Mouse (Mus musculus): ENCODE measurements around the gene Caln1. TPM values are rescaled to one million over a fixed set of nuclear protein-coding genes. Genes with fewer than 3 reads are reported as not detected.
A peak's percentile ranks its signal among the peaks of the same experiment; 100 is the strongest.

Gene Caln1
- 0.31 and 0.58 TPM in 2 replicates for polyA plus RNA-seq (2014; fragmentation: Nextera tagmentation; extraction: Ambion mirVana)

GRCm38 (mm10) chr5:130369237-130369636 is at the start of gene Caln1:
TSS of gene Caln1 (plus strand) at chr5:130369455.
- Histone ChIP-seq H3K4me3 (ENCODE audit: control insufficient read depth in 1 of 2, insufficient read depth in 1 of 2, low read depth in 1 of 2, low read length in 2 of 2) (no peak within 1 kb of the TSS), H3K9ac (ENCODE audit: low read length) (no peak within 1 kb of the TSS), H3K27ac (replicated peaks in 1 of 2; ENCODE audit: control insufficient read depth in 1 of 2, insufficient read depth in 1 of 2, low read depth in 2 of 2, low read length in 2 of 2) (no peak within 1 kb of the TSS), H3K4me1 (ENCODE audit: control insufficient read depth in 2 of 2, insufficient read depth in 2 of 2, low read length in 2 of 2) (no peaks in the 10 kb centered on the region), H3K36me3 (ENCODE audit: control insufficient read depth, insufficient read depth, low read length) (no peaks in the 10 kb centered on the region), H3K27me3 (ENCODE audit: control insufficient read depth, insufficient read depth, low read length) (no peaks in the 10 kb centered on the region), H3K4me2 (ENCODE audit: low read length) (no peak within 1 kb of the TSS), H3K9me3 (ENCODE audit: control insufficient read depth, low read length) (no peaks in the 10 kb centered on the region)
- WGBS = 60% methylated on average over 11 of the region's 11 CpGs
- no peak for ATAC-seq (ENCODE audit: insufficient number of reproducible peaks, insufficient read depth, low FRiP score, low read depth)

- Histone ChIP-seq H3K27me3 (ENCODE audit: control insufficient read depth, insufficient read depth, low read length) (no peaks in the 10 kb centered on the region), H3K4me2 (ENCODE audit: low read length) (no peak overlapping the region), H3K27ac (replicated peaks in 1 of 2; ENCODE audit: control insufficient read depth in 1 of 2, insufficient read depth in 1 of 2, low read depth in 2 of 2, low read length in 2 of 2) (no peak overlapping the region), H3K36me3 (ENCODE audit: control insufficient read depth, insufficient read depth, low read length) (peaks cover 11% of the 10 kb centered on the region; the same call in 1 of the 2 replicates), H3K9me3 (ENCODE audit: control insufficient read depth, low read length) (peaks cover 6% of the 10 kb centered on the region; the same call in 1 of the 2 replicates), H3K4me3 (ENCODE audit: control insufficient read depth in 1 of 2, insufficient read depth in 1 of 2, low read depth in 1 of 2, low read length in 2 of 2) (no peak overlapping the region), H3K9ac (ENCODE audit: low read length) (no peak overlapping the region), H3K4me1 (ENCODE audit: control insufficient read depth in 2 of 2, insufficient read depth in 2 of 2, low read length in 2 of 2) (no peaks in the 10 kb centered on the region)
- ATAC-seq (ENCODE audit: insufficient number of reproducible peaks, insufficient read depth, low FRiP score, low read depth) = no peak
- WGBS = 90% methylated on average over 5 of the region's 5 CpGs
Measured at GRCm38 (mm10) chr5:130319783-130320182, 49.5 kb upstream of the Caln1 start.

GRCm38 (mm10) chr5:130320485-130320884 is 48.8 kb upstream of the Caln1 start:
- 82% methylated on average over 3 of the region's 3 CpGs for WGBS
- Histone ChIP-seq H3K4me1 (ENCODE audit: control insufficient read depth in 2 of 2, insufficient read depth in 2 of 2, low read length in 2 of 2) (no peaks in the 10 kb centered on the region), H3K4me3 (ENCODE audit: control insufficient read depth in 1 of 2, insufficient read depth in 1 of 2, low read depth in 1 of 2, low read length in 2 of 2) (no peak overlapping the region), H3K9ac (ENCODE audit: low read length) (no peak overlapping the region), H3K4me2 (ENCODE audit: low read length) (no peak overlapping the region), H3K27ac (replicated peaks in 1 of 2; ENCODE audit: control insufficient read depth in 1 of 2, insufficient read depth in 1 of 2, low read depth in 2 of 2, low read length in 2 of 2) (no peak overlapping the region), H3K36me3 (ENCODE audit: control insufficient read depth, insufficient read depth, low read length) (peaks cover 11% of the 10 kb centered on the region; the same call in 1 of the 2 replicates), H3K27me3 (ENCODE audit: control insufficient read depth, insufficient read depth, low read length) (no peaks in the 10 kb centered on the region), H3K9me3 (ENCODE audit: control insufficient read depth, low read length) (peaks cover 6% of the 10 kb centered on the region; the same call in 1 of the 2 replicates)
- peak; percentile 61; the same call in 1 of the 2 replicates for ATAC-seq (ENCODE audit: insufficient number of reproducible peaks, insufficient read depth, low FRiP score, low read depth)

GRCm38 (mm10) chr5:130325486-130325885 is 43.8 kb upstream of the Caln1 start:
- H3K9me3 ChIP-seq (ENCODE audit: control insufficient read depth, low read length) = peaks cover 6% of the 10 kb centered on the region; the same call in 1 of the 2 replicates
- peaks cover 21% of the 10 kb centered on the region; the same call in 1 of the 2 replicates for H3K36me3 ChIP-seq (ENCODE audit: control insufficient read depth, insufficient read depth, low read length)
- H3K4me1 ChIP-seq (ENCODE audit: control insufficient read depth in 2 of 2, insufficient read depth in 2 of 2, low read length in 2 of 2) = no peaks in the 10 kb centered on the region
- ATAC-seq (ENCODE audit: insufficient number of reproducible peaks, insufficient read depth, low FRiP score, low read depth) = no peak
- no peak overlapping the region for H3K4me3 ChIP-seq (ENCODE audit: control insufficient read depth in 1 of 2, insufficient read depth in 1 of 2, low read depth in 1 of 2, low read length in 2 of 2)
- WGBS = 85% methylated on average over 8 of the region's 8 CpGs
- no peak overlapping the region for H3K4me2 ChIP-seq (ENCODE audit: low read length)
- no peak overlapping the region for H3K9ac ChIP-seq (ENCODE audit: low read length)
- H3K27me3 ChIP-seq (ENCODE audit: control insufficient read depth, insufficient read depth, low read length) = no peaks in the 10 kb centered on the region
- H3K27ac ChIP-seq (replicated peaks in 1 of 2; ENCODE audit: control insufficient read depth in 1 of 2, insufficient read depth in 1 of 2, low read depth in 2 of 2, low read length in 2 of 2) = no peak overlapping the region

DNA sequence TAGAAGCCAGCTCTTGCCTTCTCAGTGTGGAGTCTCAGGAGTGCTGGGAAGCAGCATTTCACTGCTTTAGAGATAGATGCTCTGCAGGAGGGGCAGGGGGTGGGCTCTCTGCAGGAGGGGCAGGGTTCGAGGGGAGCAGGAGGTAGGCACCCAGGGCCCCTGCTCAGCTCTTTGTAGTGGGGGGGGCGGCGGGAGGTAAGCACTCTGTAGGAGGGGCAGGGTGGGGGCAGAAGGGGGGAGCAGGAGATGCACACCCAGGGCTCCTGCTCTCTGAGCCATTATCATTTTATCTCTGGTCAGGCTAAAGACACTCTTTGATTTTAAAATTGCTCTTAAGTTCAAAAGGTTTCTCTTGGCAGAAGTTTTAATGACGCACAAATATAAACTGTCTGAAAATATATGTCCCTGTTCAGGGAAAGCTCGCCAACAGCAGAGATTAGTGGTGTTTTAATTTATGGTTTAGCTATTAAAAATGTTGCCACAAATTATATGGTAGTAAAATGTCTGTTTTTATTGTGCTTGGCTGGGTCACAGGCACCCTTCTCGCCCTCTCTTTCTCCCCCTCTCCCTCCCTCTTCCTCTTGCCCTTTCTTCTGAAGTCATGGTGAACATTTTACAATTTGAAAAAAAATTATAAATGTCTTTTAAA is 41.5 kb upstream of the Caln1 start:
- no peaks in the 10 kb centered on the region for H3K27me3 ChIP-seq (ENCODE audit: control insufficient read depth, insufficient read depth, low read length)
- peaks cover 6% of the 10 kb centered on the region; the same call in 1 of the 2 replicates for H3K9me3 ChIP-seq (ENCODE audit: control insufficient read depth, low read length)
- no peaks in the 10 kb centered on the region for H3K4me1 ChIP-seq (ENCODE audit: control insufficient read depth in 2 of 2, insufficient read depth in 2 of 2, low read length in 2 of 2)
- no peak for ATAC-seq (ENCODE audit: insufficient number of reproducible peaks, insufficient read depth, low FRiP score, low read depth)
- H3K9ac ChIP-seq (ENCODE audit: low read length) = no peak overlapping the region
- no peak overlapping the region for H3K27ac ChIP-seq (replicated peaks in 1 of 2; ENCODE audit: control insufficient read depth in 1 of 2, insufficient read depth in 1 of 2, low read depth in 2 of 2, low read length in 2 of 2)
- no peak overlapping the region for H3K4me3 ChIP-seq (ENCODE audit: control insufficient read depth in 1 of 2, insufficient read depth in 1 of 2, low read depth in 1 of 2, low read length in 2 of 2)
- 91% methylated on average over 6 of the region's 6 CpGs for WGBS
- H3K36me3 ChIP-seq (ENCODE audit: control insufficient read depth, insufficient read depth, low read length) = peaks cover 21% of the 10 kb centered on the region; the same call in 1 of the 2 replicates
- no peak overlapping the region for H3K4me2 ChIP-seq (ENCODE audit: low read length)

- no peaks in the 10 kb centered on the region for H3K4me1 ChIP-seq (ENCODE audit: control insufficient read depth in 2 of 2, insufficient read depth in 2 of 2, low read length in 2 of 2)
- H3K4me2 ChIP-seq (ENCODE audit: low read length) = no peak overlapping the region
- peaks cover 21% of the 10 kb centered on the region; the same call in 1 of the 2 replicates for H3K36me3 ChIP-seq (ENCODE audit: control insufficient read depth, insufficient read depth, low read length)
- 87% methylated on average over 9 of the region's 9 CpGs for WGBS
- peaks cover 6% of the 10 kb centered on the region; the same call in 1 of the 2 replicates for H3K9me3 ChIP-seq (ENCODE audit: control insufficient read depth, low read length)
- no peak for ATAC-seq (ENCODE audit: insufficient number of reproducible peaks, insufficient read depth, low FRiP score, low read depth)
- H3K27ac ChIP-seq (replicated peaks in 1 of 2; ENCODE audit: control insufficient read depth in 1 of 2, insufficient read depth in 1 of 2, low read depth in 2 of 2, low read length in 2 of 2) = no peak overlapping the region
- no peak overlapping the region for H3K9ac ChIP-seq (ENCODE audit: low read length)
- no peaks in the 10 kb centered on the region for H3K27me3 ChIP-seq (ENCODE audit: control insufficient read depth, insufficient read depth, low read length)
- no peak overlapping the region for H3K4me3 ChIP-seq (ENCODE audit: control insufficient read depth in 1 of 2, insufficient read depth in 1 of 2, low read depth in 1 of 2, low read length in 2 of 2)
Measured at GRCm38 (mm10) chr5:130328366-130328765, 40.9 kb upstream of the Caln1 start.

- no peaks in the 10 kb centered on the region for H3K27me3 ChIP-seq (ENCODE audit: control insufficient read depth, insufficient read depth, low read length)
- no peak overlapping the region for H3K4me2 ChIP-seq (ENCODE audit: low read length)
- no peak overlapping the region for H3K9ac ChIP-seq (ENCODE audit: low read length)
- H3K27ac ChIP-seq (replicated peaks in 1 of 2; ENCODE audit: control insufficient read depth in 1 of 2, insufficient read depth in 1 of 2, low read depth in 2 of 2, low read length in 2 of 2) = no peak overlapping the region
- H3K36me3 ChIP-seq (ENCODE audit: control insufficient read depth, insufficient read depth, low read length) = peaks cover 16% of the 10 kb centered on the region; the same call in 1 of the 2 replicates
- H3K4me3 ChIP-seq (ENCODE audit: control insufficient read depth in 1 of 2, insufficient read depth in 1 of 2, low read depth in 1 of 2, low read length in 2 of 2) = no peak overlapping the region
- H3K4me1 ChIP-seq (ENCODE audit: control insufficient read depth in 2 of 2, insufficient read depth in 2 of 2, low read length in 2 of 2) = no peaks in the 10 kb centered on the region
- no peak for ATAC-seq (ENCODE audit: insufficient number of reproducible peaks, insufficient read depth, low FRiP score, low read depth)
- no peaks in the 10 kb centered on the region for H3K9me3 ChIP-seq (ENCODE audit: control insufficient read depth, low read length)
- 73% methylated on average over 2 of the region's 2 CpGs for WGBS
Measured at GRCm38 (mm10) chr5:130329889-130330288, 39.4 kb upstream of the Caln1 start.

All from heart, embryonic 14.5 days (tissue).